Mouse (Mus musculus): ENCODE results near the gene Tmed11. TPM values are rescaled to one million over a fixed set of nuclear protein-coding genes. Genes with fewer than 3 reads are reported as not detected.
"Not testable (repeated sequence)": the region's sequence is repeated elsewhere in the genome, so short reads cannot be mapped to it uniquely, and the experiment has no call there.

Gene Tmed11
- polyA plus RNA-seq (2015; fragmentation: Nextera tagmentation; extraction: Ambion mirVana): not detected in 2 replicates

DNA sequence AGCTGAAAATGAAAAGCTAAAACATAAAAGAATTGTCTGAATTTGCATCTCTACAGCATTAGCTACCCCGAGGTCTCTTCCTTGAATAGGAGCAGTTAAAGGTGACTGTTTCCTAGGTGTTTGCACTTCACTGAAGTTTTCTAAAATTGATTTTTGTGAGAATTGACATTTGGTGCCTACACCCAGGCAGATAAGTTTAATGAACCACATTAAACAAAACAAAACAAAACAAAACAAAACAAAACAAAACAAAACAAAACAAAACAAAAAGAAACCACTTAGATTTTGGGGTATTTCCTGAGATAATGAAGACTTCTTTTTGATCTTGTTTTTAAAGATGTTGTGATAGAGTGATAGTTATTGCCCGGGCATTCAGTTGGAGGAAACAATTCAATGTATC is at the start of gene Tmed11:
Tmed11 (minus strand) TSS at position 101 of the 400 bp plus-strand sequence.
- ATAC-seq; H3K4me3 ChIP-seq (replicated peaks); H3K27me3 ChIP-seq; H3K4me2 ChIP-seq (replicated peaks); H3K36me3 ChIP-seq; H3K9me3 ChIP-seq; H3K27ac ChIP-seq; H3K9ac ChIP-seq (replicated peaks); H3K4me1 ChIP-seq (replicated peaks): not testable (repeated sequence)
- 68% methylated on average over 2 of the region's 2 CpGs for WGBS

DNA sequence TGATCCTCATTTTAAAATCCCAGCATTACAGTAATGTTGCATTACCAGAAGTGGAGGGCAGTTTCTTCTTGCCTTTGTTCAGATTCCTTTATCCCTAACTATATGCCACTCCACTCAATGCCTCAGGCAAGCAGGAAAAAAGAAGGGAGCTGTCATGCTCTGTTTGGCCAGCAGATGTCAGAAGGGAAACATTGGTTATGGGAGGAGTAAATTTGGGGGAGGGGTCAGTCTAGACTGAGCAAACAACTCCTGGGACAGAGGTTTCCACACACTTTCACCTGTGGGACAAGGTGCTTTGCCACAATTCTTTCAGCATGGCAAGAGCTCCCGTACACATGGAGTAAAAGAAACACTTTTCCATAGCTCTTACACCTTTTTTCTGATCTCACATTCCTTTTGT is 41.0 kb upstream of the Tmed11 start:
- Histone ChIP-seq H3K4me3 (replicated peaks) (no peak overlapping the region), H3K36me3 (no peaks in the 10 kb centered on the region), H3K9ac (replicated peaks) (no peak overlapping the region), H3K27me3 (no peaks in the 10 kb centered on the region), H3K4me2 (replicated peaks) (no peak overlapping the region), H3K27ac (no peak overlapping the region), H3K4me1 (replicated peaks) (no peaks in the 10 kb centered on the region), H3K9me3 (no peaks in the 10 kb centered on the region)
- 80% methylated on average over 1 of the region's 1 CpGs for WGBS
- no peak for ATAC-seq

DNA sequence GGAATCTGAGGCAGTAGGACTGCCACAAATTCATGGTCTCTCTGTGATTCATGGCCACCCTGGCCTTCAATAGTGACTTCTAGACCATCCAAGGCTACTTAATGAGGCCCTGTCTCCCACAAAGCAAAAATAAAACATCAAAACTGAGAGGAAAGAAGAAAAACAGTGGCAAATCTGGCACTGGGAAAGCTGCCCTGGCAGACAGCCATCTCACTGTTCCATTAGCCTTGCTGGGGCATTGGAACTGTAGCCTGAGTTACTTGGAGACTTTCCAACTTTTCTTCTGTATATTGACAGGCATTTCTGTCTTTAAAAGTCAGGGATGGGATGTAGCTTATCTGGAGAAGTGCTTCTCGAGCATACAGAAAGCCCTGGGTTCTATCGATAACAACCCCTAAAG is 28.1 kb upstream of the Tmed11 start:
- no peak for ATAC-seq
- Histone ChIP-seq H3K4me3 (replicated peaks) (no peak overlapping the region), H3K36me3 (no peaks in the 10 kb centered on the region), H3K27me3 (no peaks in the 10 kb centered on the region), H3K9ac (replicated peaks) (no peak overlapping the region), H3K9me3 (no peaks in the 10 kb centered on the region), H3K4me1 (replicated peaks) (no peaks in the 10 kb centered on the region), H3K4me2 (replicated peaks) (no peak overlapping the region), H3K27ac (no peak overlapping the region)
- WGBS: 84% methylated on average over 2 of the region's 2 CpGs

DNA sequence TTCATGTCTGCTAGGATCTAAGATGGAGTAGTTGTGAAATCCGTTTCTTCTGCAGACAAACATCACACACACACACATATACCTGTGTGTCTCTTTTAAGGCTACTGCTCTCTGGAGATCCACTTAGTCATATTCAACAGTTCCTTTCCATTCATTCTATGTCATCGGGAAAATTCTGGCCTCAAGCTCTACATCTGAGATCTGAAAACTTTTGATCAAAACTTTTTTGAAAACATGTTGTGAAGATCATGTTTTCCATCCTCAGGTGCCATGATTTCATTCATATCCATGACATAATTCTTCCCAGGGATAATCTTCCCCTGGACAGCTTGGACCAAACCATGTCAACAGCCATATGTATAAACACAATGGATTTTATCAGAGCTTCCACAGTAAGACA is 13.6 kb upstream of the Tmed11 start, which contains the start of gene Vmn2r8:
Vmn2r8 (minus strand) TSS at position 101 of the 400 bp plus-strand sequence.
- H3K4me1 ChIP-seq (replicated peaks); H3K9me3 ChIP-seq; H3K36me3 ChIP-seq; ATAC-seq; H3K27ac ChIP-seq; H3K27me3 ChIP-seq; H3K4me3 ChIP-seq (replicated peaks); H3K4me2 ChIP-seq (replicated peaks); H3K9ac ChIP-seq (replicated peaks): not testable (repeated sequence)
- WGBS: 81% methylated on average over 2 of the region's 2 CpGs

DNA sequence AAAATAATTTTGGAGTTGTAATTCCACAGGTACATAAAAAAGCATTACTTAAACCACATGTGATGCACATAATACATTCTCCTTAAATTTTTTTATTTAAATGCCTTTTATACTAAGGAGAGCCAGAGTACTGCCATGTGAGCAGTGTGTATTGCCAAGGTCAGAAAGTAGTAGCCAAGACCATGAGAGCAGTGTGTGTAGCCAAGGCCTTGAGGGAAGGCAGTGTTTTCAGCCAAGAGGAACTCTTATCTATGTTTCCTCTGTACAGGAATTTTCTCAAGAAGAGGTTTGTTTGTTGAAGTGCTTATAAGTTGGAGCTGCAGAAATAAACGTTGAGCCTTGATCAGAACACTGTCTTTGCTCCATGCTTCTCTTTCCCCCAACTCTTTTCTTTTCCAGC is 8.5 kb upstream of the Tmed11 start:
- Histone ChIP-seq H3K4me1 (replicated peaks) (no peaks in the 10 kb centered on the region), H3K36me3 (no peaks in the 10 kb centered on the region), H3K4me3 (replicated peaks) (no peak overlapping the region), H3K9me3 (no peaks in the 10 kb centered on the region), H3K27ac (no peak overlapping the region), H3K27me3 (no peaks in the 10 kb centered on the region), H3K9ac (replicated peaks) (no peak overlapping the region), H3K4me2 (replicated peaks) (no peak overlapping the region)
- ATAC-seq: no peak
- WGBS: 57% methylated on average over 1 of the region's 1 CpGs

DNA sequence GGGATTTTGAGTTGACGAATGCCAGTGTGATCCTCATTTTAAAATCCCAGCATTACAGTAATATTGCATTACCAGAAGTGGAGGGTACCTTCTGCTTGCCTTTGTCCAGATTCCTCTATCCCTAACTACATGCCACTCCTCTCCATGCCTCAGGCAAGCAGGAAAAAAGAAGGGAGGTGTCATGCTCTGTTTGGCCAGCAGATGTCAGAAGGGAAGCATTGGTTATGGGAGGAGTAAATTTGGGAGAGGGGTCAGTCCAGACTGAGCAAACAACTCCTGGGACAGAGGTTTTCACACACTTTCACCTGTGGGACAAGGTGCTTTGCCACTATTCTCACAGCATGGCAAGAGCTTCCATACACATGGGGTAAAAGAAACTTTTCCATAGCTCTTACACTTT is 4.8 kb downstream of the Tmed11 start:
- H3K27me3 ChIP-seq; H3K9ac ChIP-seq (replicated peaks); H3K9me3 ChIP-seq; H3K4me2 ChIP-seq (replicated peaks); H3K27ac ChIP-seq; H3K4me3 ChIP-seq (replicated peaks); H3K4me1 ChIP-seq (replicated peaks); ATAC-seq; H3K36me3 ChIP-seq: not testable (repeated sequence)
- WGBS: 20% methylated on average over 1 of the region's 1 CpGs

DNA sequence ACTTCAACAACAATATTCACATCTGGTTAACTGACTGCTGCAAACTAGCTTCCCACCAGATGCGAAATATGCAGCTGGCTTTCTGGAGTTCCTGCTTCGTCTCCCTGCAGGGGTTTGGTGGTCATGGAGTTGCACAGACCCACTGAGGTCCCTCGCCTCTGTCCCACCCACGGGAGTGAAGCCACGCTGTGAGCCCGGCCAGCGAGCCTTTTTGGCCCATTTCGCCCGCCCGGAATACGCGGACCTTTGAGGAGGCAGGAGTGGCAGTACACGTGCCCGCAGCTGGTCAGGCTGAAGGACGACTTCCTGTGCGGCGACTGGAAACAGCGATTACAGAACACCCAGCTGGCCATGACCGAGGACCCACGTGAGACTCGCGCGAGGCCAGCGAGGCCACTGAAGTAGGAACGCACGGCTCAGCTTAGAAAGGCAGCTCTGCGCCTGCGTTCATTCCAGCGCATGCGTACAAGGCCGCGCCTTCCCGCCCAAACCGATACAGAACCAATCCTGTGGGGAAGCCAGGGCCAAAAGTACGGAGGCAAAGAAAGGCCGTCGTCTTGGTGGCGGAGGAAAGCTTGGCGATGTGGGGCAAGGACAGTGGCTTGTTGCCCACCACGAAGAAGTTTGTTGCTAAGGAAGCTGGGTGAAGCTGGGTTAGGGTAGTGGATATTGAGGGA is 20.4 kb downstream of the Tmed11 start, which contains the start of gene Rnf212:
Rnf212 (minus strand) TSS at position 353 of the 677 bp plus-strand sequence.
- Histone ChIP-seq H3K4me3 (replicated peaks) (no peak within 1 kb of the TSS), H3K9me3 (no peaks in the 10 kb centered on the region), H3K4me2 (replicated peaks) (no peak within 1 kb of the TSS), H3K4me1 (replicated peaks) (no peaks in the 10 kb centered on the region), H3K27me3 (no peaks in the 10 kb centered on the region), H3K9ac (replicated peaks) (no peak within 1 kb of the TSS), H3K27ac (no peak within 1 kb of the TSS), H3K36me3 (no peaks in the 10 kb centered on the region)
- no peak for ATAC-seq
- 83% methylated on average over 40 of the region's 40 CpGs for WGBS

DNA sequence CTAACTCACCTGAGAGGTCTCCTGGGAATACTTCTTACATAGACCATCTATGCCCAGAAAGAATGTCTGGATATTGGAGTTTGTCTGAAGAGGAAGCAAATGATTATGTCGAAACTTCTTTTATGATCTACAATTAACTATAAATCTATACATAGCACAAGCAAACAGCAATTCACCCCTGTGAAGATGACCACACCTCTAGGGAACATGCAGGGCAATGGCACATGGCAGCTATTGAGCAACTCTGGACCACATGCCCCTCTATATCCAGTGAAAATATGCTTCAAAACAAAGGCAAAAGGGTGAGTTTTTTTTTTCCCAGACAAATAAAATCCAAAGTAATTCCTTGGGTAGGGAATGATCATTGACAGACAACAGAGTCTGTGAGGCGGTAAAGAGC is 35.2 kb downstream of the Tmed11 start:
- Histone ChIP-seq H3K4me1 (replicated peaks) (no peaks in the 10 kb centered on the region), H3K4me2 (replicated peaks) (no peak overlapping the region), H3K36me3 (no peaks in the 10 kb centered on the region), H3K9me3 (no peaks in the 10 kb centered on the region), H3K27me3 (no peaks in the 10 kb centered on the region), H3K27ac (no peak overlapping the region), H3K4me3 (replicated peaks) (no peak overlapping the region), H3K9ac (replicated peaks) (no peak overlapping the region)
- no peak for ATAC-seq
- WGBS: 85% methylated on average over 2 of the region's 2 CpGs

DNA sequence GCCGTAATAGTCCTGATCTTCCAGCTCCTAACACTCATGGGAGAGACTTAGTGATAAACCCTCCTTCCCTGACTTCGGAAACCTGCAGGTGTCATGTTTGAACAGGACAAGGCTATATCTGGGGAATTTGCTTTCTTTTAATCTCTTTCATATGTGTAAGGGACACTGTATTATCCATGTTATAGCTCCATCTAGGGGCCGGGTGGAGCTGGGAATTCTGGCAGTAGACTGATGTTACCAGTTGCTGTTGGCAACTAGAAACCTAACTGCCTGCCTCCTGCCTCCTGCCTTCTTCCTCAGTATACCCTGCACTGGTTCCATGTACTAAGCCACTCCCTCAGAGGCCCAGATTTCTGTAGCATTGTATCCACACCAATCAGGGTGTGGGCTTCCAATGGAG is 36.8 kb downstream of the Tmed11 start:
- Histone ChIP-seq H3K27me3 (no peaks in the 10 kb centered on the region), H3K4me3 (replicated peaks) (no peak overlapping the region), H3K36me3 (no peaks in the 10 kb centered on the region), H3K4me1 (replicated peaks) (no peaks in the 10 kb centered on the region), H3K27ac (no peak overlapping the region), H3K9me3 (no peaks in the 10 kb centered on the region), H3K9ac (replicated peaks) (no peak overlapping the region), H3K4me2 (replicated peaks) (no peak overlapping the region)
- 65% methylated on average over 3 of the region's 3 CpGs for WGBS
- no peak for ATAC-seq

DNA sequence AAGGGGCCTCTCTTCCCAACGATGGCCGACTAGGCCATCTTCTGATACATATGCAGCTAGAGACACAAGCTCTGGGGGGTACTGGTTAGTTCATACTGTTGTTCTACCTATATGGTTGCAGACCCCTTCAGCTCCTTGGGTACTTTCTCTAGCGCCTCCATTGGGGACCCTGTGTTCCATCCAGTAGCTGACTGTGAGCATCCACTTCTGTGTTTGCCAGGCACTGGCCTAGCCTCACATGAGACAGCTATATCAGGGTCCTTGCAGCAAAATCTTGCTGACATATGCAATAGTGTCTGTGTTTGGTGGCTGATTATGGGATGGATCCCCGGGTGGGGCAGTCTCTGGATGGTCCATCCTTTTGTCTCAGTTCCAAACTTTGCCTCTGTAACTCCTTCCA is 43.9 kb downstream of the Tmed11 start:
- WGBS: 88% methylated on average over 4 of the region's 4 CpGs
- H3K27ac ChIP-seq; H3K27me3 ChIP-seq; H3K4me1 ChIP-seq (replicated peaks); H3K4me2 ChIP-seq (replicated peaks); H3K36me3 ChIP-seq; H3K9ac ChIP-seq (replicated peaks); H3K9me3 ChIP-seq; ATAC-seq; H3K4me3 ChIP-seq (replicated peaks): not testable (repeated sequence)

DNA sequence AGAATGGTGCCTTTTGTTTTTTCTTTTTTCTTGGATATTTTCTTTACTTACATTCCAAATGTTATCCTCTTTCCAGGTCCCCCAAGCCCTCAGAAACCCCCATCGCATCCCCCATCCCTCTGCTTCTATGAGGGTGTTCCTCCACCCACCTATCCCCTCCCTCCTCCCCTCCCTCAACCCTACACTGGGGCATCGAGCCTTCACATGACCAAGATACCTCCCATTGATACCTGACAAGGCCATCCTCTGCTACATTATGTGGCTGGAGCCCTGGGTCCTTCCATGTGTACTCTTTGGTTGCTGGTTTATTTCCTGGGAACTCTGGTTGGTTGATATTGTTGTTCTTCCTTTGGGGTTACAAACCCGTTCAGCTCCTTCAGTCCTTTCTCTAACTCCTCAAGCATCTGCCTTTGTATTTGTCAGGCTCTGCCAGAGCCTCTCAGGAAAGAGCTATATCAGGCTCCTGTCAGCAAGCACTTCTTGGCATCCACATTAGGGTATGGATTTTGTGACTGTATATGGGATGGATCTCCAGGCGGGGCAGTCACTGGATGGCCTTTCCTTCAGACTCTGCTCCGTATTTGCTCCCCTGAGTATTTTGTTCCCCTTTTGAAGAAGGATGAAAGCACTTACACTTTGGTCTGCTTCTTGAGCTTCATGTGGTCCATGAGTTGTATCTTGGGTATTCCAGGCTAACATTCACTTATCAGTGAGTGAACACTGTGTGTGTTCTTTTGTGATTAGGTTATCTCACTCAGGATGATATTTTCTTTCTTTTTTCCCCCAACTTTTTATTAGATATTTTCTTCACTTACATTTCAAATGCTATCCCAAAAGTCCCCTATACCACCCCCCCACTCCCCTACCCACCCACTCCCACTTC is 44.6 kb downstream of the Tmed11 start:
- Histone ChIP-seq H3K27ac (no peak overlapping the region), H3K27me3 (no peaks in the 10 kb centered on the region), H3K4me1 (replicated peaks) (no peaks in the 10 kb centered on the region), H3K9me3 (no peaks in the 10 kb centered on the region), H3K4me3 (replicated peaks) (no peak overlapping the region), H3K9ac (replicated peaks) (no peak overlapping the region), H3K4me2 (replicated peaks) (no peak overlapping the region), H3K36me3 (no peaks in the 10 kb centered on the region)
- ATAC-seq: no peak
- 85% methylated on average over 5 of the region's 5 CpGs for WGBS

DNA sequence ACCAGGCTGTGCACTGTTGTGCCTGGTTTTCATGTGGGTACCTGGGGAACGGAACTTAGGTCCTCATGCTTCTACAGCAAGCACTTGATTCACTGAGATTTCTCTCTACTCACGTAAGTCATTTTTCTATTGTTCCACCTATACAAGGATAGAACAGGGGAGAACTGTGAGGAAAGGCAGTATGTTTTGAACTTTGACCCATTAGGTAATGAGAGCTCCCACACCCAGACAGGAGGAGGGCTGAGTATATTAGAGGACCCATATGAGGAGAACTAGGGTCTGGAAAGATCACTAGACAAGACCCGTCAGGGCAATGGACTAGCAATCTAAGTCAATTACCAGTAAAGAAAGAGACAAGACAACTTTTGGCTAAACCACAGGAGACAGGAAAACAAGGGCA is 50.5 kb downstream of the Tmed11 start:
- ATAC-seq: no peak
- H3K4me1 ChIP-seq (replicated peaks): no peaks in the 10 kb centered on the region
- no peak overlapping the region for H3K4me2 ChIP-seq (replicated peaks)
- H3K9me3 ChIP-seq: no peaks in the 10 kb centered on the region
- no peak overlapping the region for H3K27ac ChIP-seq
- H3K36me3 ChIP-seq: no peaks in the 10 kb centered on the region
- H3K27me3 ChIP-seq: no peaks in the 10 kb centered on the region
- WGBS: 85% methylated on average over 3 of the region's 3 CpGs
- H3K9ac ChIP-seq (replicated peaks): no peak overlapping the region
- H3K4me3 ChIP-seq (replicated peaks): no peak overlapping the region
